Mouse (Mus musculus) lung, adult 2 months (tissue): Measurements from ENCODE around the gene Il6ra.

ENCODE experiments used
- CTCF ChIP-seq: fragments of 200-500 bp; IDR thresholded peaks from 2 replicates; pipeline ENCODE4 v1.5.1; 2011; ENCODE audit warnings: mild to moderate bottlenecking, low read length, control low read depth; ENCODE audit not compliant: insufficient read depth
- POLR2A ChIP-seq: fragments of 200-500 bp; IDR thresholded peaks from 2 replicates; pipeline ENCODE4 v1.6.1; 2011; ENCODE audit warnings: low read depth, mild to moderate bottlenecking, control low read depth, low read length, borderline replicate concordance; ENCODE audit errors: extremely low read depth

DNA sequence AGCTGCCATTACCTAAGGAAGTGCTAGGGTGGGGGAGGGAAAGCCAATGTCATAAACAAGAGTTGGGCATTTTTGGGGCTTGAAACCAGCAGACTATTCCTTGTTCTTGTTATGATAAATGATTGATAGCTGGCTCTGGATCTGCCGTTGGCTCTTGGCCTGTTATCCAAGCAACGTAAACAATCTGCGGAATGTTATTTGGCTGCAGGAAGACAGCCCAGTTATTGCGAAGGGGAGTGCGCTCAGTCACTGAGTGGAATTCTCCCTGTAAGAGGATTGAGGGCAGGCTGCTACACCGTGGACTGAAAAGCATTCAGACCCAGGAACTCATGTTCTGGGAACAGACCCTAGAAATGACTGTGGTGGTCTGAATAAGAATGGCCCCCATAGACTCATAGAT, 40.3 kb downstream of the Il6ra start:
- TF ChIP-seq CTCF, result no peak
- TF ChIP-seq POLR2A, result no peak
